Mouse (Mus musculus) embryonic fibroblast, embryonic 13.5 days (primary cell): Measurements from ENCODE around the gene Gbgt1. TPM values are rescaled to one million over a fixed set of nuclear protein-coding genes. Genes with fewer than 3 reads are reported as not detected.

Experiments
- H3K27ac ChIP-seq: 2 replicates; pipeline ENCODE4 v1.5.1; 2012; ENCODE audit warnings: low read length, control low read depth, inconsistent platforms; ENCODE audit not compliant: insufficient read depth
- H3K4me1 ChIP-seq: 2 replicates; pipeline ENCODE4 v1.6.1; 2011; ENCODE audit warnings: low read length; ENCODE audit not compliant: control insufficient read depth, insufficient read depth
- H3K4me3 ChIP-seq: 2 replicates; pipeline ENCODE4 v1.5.1; 2011; ENCODE audit warnings: mild to moderate bottlenecking, control low read depth, low read length; ENCODE audit not compliant: insufficient read depth
- CTCF ChIP-seq: IDR thresholded peaks from 2 replicates; pipeline ENCODE4 v1.5.1; 2011; ENCODE audit warnings: mild to moderate bottlenecking, control low read depth, low read length, moderate library complexity, borderline replicate concordance; ENCODE audit not compliant: insufficient read depth
- POLR2A ChIP-seq: IDR thresholded peaks from 2 replicates; pipeline ENCODE4 v1.6.1; 2011; ENCODE audit warnings: low read depth, mild to moderate bottlenecking, control low read depth, low read length, moderate library complexity
- polyA plus RNA-seq: library from polyadenylated mRNA; stranded (reverse); fragments of >200 nt; gene quantifications from 2 replicates; pipeline ENCODE4 v1.2.4, GENCODE M21; 2011; ENCODE audit warnings: low read depth; ENCODE audit not compliant: missing spikeins, insufficient read length

Gbgt1 gene
- polyA plus RNA-seq, 1 experiment = not detected

GRCm38 (mm10) chr2:28534436-28535262, 38.0 kb downstream of the Gbgt1 start:
- TF ChIP-seq POLR2A (no peak), CTCF (no peak)
- H3K4me1 ChIP-seq = peaks cover 27% of the 10 kb centered on the region
- peak overlapping the region; percentile 77 for H3K27ac ChIP-seq
- H3K4me3 ChIP-seq = peak overlapping the region; percentile 55

- TF ChIP-seq CTCF = no peak
- TF ChIP-seq POLR2A = no peak
- peak overlapping the region; percentile 1; the same call in 1 of the 2 replicates for H3K4me3 ChIP-seq
- H3K27ac ChIP-seq = peak overlapping the region; percentile 77
- peaks cover 32% of the 10 kb centered on the region for H3K4me1 ChIP-seq
These were observed 38.5 kb downstream of the Gbgt1 start for GRCm38 (mm10) chr2:28535263-28535540.

- TF ChIP-seq CTCF (no peak), POLR2A (no peak)
- Histone ChIP-seq H3K4me1 (peaks cover 28% of the 10 kb centered on the region), H3K27ac (peak overlapping the region; percentile 12; the same call in 1 of the 2 replicates), H3K4me3 (no peak overlapping the region)
These were observed 39.0 kb downstream of the Gbgt1 start for GRCm38 (mm10) chr2:28535650-28536049.

GRCm38 (mm10) chr2:28536166-28536565, 39.5 kb downstream of the Gbgt1 start:
- H3K4me3 ChIP-seq = no peak overlapping the region
- 0 out of 2 replicates have a peak overlapping the region, but pooled peaks have one; percentile 12 for H3K27ac ChIP-seq
- TF ChIP-seq POLR2A (no peak), CTCF (no peak)
- peaks cover 28% of the 10 kb centered on the region for H3K4me1 ChIP-seq

- H3K27ac ChIP-seq = no peak overlapping the region
- TF ChIP-seq POLR2A (no peak), CTCF (no peak)
- H3K4me3 ChIP-seq = no peak overlapping the region
- H3K4me1 ChIP-seq = peaks cover 30% of the 10 kb centered on the region
These were observed 40.3 kb downstream of the Gbgt1 start for GRCm38 (mm10) chr2:28536766-28537633.

- Histone ChIP-seq H3K4me1 (peaks cover 30% of the 10 kb centered on the region), H3K27ac (no peak overlapping the region), H3K4me3 (no peak overlapping the region)
- no peak for TF ChIP-seq CTCF
- TF ChIP-seq POLR2A = no peak
These were observed 40.9 kb downstream of the Gbgt1 start for GRCm38 (mm10) chr2:28537634-28537920.

GRCm38 (mm10) chr2:28537995-28538816, 41.5 kb downstream of the Gbgt1 start:
- peaks cover 26% of the 10 kb centered on the region for H3K4me1 ChIP-seq

GRCm38 (mm10) chr2:28538817-28539128, 42.1 kb downstream of the Gbgt1 start:
- peaks cover 26% of the 10 kb centered on the region for H3K4me1 ChIP-seq
- TF ChIP-seq POLR2A = no peak
- no peak for TF ChIP-seq CTCF
- no peak overlapping the region for H3K4me3 ChIP-seq
- peak overlapping the region; percentile 28 for H3K27ac ChIP-seq

More at GRCm38 (mm10) chr2:28537995-28538816, 41.5 kb downstream of the Gbgt1 start:
- Histone ChIP-seq H3K27ac (no peak overlapping the region; the same call in 1 of the 2 replicates), H3K4me3 (no peak overlapping the region)
- TF ChIP-seq POLR2A = no peak
- TF ChIP-seq CTCF = no peak

- H3K27ac ChIP-seq = peak overlapping the region; percentile 28
- no peak overlapping the region for H3K4me3 ChIP-seq
- H3K4me1 ChIP-seq = peaks cover 26% of the 10 kb centered on the region
- no peak; the same call in 1 of the 2 replicates for TF ChIP-seq POLR2A
- no peak for TF ChIP-seq CTCF
These were observed 42.5 kb downstream of the Gbgt1 start for GRCm38 (mm10) chr2:28539206-28539605.
